Mouse (Mus musculus): ENCODE measurements at regions not wholly inside any gene's neighbourhood (a gene's known extent, or its start where the extent isn't known, plus 50 kb on each side); places are given as distances from the start of the nearest gene placed in this dataset.

DNA sequence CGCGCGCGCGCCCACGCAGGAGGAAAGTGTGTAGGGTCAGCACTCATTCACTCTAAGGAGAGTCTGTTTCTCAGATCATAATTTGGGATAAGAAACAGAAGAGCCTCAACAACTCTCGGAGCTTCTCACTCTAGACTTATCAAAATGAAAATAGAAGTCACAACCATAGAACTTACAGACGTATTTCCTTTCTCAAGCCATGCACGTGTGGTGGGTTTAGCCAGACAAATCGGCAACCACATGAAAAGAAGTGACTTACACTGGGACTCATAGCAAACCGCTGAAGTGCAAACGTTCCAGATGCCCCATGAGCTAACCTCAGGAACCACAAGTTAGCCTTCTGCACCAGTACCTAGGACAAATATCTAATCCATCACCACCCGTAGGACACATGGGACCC is 114.1 kb downstream of the Ets2 start:
- no peak for DNase-seq (ENCODE audit: inconsistent age in 2 of 2, low spot score in 1 of 2)

- DNase-seq (ENCODE audit: inconsistent age in 2 of 2, low spot score in 1 of 2), result no peak
Observed at GRCm38 (mm10) chr16:95815206-95815731, 113.4 kb downstream of the Ets2 start.

DNA sequence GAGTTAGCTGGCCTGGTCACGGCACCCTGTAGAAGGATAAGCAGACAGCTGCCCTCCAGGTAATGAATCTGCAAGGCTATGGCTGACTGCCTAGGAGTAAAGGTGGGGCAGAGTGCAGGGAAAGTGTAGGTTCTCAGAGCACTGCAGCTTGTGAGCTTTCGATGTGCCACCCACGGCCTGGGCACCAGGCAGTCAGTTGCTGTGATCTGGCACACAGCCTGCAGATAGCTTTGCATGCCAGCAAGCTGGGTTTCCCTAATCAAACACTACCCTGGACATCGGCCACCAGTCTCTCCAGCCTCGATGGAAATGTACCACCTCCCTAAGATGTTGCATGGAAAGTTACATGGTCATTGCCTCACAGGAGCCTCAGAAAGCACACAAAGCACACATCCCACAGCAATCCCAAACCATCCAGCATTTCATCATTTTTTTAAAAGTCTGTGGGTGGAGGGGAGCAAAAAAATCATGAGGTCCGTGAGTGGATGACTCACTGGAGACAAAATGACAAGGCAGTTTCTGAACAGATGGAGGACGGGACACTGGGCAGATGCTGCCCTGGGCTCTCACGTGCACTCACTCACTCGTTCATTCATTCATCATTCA is 112.7 kb downstream of the Ets2 start:
- peak; percentile 80 to 93 for DNase-seq (ENCODE audit: inconsistent age in 2 of 2, low spot score in 1 of 2)

DNA sequence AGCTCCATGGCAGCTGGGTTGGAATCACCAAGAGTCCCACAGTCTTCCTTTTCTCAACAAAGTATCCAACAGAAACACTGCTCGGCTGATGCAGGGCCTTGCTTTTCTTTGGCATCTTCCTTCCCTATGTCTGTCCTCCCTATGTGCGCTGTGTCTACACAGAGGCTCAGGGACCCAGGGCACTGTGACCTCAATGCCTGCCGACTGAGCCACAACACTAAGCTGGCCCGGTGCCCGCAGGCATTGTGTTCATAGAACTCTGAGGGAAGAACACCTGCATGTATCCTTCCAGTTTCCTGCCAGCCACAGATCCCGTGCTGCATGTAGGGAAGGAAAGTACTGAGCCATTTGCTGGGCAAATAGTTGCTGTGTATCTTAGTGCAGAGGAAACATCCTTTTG is 109.2 kb downstream of the Ets2 start:
- peak in 1 of 2 experiments; percentile 71 for DNase-seq (ENCODE audit: inconsistent age in 2 of 2, low spot score in 1 of 2)

DNA sequence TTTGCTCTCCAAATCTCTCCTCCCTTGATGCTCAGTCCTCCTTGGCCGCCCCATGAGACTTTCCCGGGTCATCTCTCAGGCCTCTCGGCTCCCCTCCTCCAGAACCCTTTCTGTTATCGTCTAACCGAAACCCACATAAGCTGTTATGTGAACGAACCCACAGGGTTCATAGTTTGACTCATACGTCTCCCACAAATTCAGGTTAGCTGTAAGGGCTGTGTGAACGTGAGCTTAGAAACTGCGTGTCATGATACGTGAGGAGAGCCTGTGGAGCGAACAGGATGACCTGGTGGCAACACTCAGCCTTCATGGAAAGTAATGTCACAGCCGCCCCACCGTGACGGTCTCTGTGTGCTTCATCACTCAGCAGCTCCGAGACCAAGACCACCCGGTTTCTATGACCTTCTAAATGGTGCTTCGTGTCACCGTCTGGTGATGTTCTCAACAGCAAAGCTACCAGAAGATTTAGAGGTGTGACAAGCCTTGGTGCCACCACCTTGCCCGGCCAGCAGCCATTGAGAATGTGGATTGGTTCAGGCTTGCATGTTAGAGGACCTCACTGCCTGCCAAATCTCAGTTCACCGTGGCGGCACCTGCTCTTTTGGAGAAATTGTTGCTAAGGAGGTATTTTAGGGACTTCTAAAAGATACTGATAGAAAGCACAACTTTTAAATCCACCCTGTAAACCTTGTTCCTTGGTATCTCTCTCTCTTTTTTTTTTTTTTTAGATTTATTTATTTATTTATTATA is 107.4 kb downstream of the Ets2 start:
- DNase-seq (ENCODE audit: inconsistent age in 2 of 2, low spot score in 1 of 2), result no peak

GRCm38 (mm10) chr16:95806510-95806909 is 104.6 kb downstream of the Ets2 start:
- no peak for DNase-seq (ENCODE audit: inconsistent age in 2 of 2, low spot score in 1 of 2)

DNA sequence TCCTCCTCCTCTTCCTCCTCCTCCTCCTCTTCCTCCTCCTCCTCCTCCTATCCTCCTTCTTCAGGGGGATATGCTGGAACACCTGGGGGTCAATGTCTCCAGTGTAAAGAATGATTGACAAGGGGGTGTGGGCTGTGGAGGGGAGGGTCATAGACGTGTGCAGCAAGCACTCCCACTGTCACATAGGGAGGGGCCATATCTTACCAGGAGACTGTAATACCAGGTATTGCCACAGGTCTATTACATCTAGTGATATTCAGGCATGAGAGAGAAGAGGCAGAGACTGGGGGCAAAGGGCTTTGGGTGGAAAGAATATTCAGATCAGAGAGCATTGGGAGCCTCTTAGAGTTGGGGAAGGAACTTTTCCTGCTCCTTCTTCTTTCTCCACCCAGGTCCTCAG is 102.3 kb downstream of the Ets2 start:
- no peak for DNase-seq (ENCODE audit: inconsistent age in 2 of 2, low spot score in 1 of 2)

DNA sequence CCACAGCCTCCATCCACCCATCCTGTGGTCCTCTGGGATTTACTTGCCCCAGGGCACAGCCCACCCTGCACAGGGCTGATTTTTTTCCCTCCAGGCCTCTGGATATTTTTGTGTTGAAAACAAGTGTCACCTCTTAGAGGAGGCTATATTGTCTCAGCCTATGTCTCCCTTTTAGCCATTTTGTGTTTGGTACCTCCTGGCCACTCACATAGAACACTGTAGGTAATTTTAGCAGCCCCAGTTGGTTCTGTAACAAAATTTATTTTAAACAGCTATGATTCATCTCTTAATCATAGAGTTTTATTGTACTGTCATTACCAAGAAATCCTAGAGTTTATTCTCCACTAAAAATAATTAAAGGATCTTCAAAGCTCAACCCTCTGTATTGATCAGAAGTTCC is 100.8 kb downstream of the Ets2 start:
- DNase-seq (ENCODE audit: inconsistent age in 2 of 2, low spot score in 1 of 2), result no peak

DNA sequence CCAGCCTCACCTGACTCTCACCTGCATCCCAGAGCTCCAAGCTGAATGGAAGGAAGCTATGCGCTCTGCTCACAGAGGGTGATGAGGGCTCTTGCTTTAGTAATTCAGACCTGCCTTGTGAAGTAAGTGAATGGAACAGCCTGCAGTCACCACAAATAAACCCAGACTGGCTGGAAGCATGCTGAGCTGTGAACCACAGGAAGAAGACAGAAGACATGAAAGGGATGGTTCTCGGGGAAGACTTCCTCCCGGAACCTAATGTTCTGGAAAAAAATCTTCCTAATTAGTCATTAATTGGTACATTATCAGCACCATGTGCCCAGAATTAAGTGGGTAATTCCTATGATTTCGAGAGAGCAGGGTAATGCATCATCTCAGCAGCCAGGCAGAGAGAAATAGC is 100.3 kb downstream of the Ets2 start:
- no peak for DNase-seq (ENCODE audit: inconsistent age in 2 of 2, low spot score in 1 of 2)

DNA sequence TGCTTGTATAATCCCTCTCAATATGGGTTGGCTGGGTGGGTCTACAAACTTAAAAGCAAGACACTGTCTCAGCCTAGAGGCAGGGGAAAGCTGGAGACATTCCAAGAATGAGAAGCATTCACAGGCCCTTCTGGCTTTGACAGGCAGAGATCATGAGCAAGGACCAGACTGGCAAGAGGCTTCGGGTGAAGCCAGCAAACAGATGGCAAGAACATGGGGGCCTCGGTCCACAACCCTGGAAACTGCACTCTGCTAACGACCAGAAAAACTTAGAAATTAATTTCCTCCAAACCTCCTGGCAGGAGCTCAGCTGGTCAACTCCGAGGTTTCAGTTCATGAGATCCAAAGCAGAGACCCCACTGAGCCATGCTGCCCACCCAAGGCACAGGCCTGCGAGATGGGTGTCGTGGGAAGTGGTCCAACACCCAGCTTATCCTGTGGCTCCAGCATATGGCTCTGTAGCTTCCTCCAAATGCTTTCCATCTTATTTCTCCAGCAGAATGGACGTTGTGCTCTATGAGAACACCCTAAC is 99.1 kb downstream of the Ets2 start:
- DNase-seq (ENCODE audit: inconsistent age in 2 of 2, low spot score in 1 of 2), result no peak

DNA sequence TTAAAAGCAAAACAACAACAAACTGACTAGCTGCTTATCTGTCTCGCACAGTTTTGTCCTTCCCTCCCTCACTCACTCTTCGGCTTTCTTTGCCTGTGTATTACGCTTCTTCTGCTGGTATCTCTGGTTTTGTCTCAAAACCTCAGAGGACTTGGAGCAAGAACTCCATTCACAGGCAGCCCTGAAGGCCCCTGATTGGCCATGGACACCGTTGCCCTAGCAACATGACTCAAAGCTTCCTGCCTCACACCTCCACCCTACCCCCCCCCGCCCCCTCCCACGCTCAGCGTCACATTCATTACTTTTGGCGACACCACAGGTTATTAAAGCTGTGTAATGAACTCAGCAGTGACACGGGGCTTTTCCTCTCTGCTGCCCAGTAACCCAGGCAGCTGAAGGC is 96.7 kb downstream of the Ets2 start:
- no peak for DNase-seq (ENCODE audit: inconsistent age in 2 of 2, low spot score in 1 of 2)

- DNase-seq (ENCODE audit: inconsistent age in 2 of 2, low spot score in 1 of 2), result no peak
Observed at GRCm38 (mm10) chr16:95798099-95798498, 96.2 kb downstream of the Ets2 start.

DNA sequence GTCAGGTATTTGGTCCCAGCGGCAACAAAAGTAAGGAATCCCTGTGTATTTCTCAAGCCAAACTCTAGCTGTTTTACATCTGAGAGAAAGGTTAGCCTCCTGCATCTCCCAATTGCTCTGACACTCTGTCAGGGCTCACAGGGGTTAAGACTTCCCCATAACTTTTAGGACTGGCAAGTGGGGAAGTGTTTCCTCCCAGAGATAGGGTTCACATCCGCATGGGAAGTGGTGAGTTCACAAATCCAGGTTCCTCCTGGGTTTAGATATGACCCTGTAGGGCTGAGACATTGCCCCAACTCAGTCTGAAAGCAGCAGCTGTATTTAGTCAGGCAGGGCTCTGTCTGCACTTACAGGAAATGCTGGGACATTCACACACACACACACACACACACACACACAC is 95.3 kb downstream of the Ets2 start:
- no peak for DNase-seq (ENCODE audit: inconsistent age in 2 of 2, low spot score in 1 of 2)

DNA sequence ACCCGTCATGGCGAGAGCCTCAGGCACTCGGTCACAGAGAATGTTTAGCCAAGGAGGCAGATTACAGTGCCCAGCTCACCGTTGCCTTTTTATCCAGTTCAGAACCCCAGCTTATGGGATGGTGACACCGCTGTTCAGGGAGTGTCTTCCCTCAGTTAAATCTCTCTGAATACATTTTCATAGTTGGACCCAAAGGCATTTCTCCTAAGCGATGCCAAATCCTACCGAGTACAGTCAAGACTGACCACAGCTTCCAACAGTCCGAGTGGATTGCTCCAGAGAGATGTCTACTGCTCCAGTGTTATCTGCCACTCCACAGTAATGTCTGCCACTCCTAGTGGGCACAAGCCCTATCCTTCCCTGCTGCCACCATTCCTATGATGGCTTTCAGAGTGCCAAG is 93.0 kb downstream of the Ets2 start:
- DNase-seq (ENCODE audit: inconsistent age in 2 of 2, low spot score in 1 of 2), result no peak

GRCm38 (mm10) chr16:95794281-95794727 is 92.4 kb downstream of the Ets2 start:
- no peak for DNase-seq (ENCODE audit: inconsistent age in 2 of 2, low spot score in 1 of 2)

- peak; percentile 36 to 77 for DNase-seq (ENCODE audit: inconsistent age in 2 of 2, low spot score in 1 of 2)
Observed at GRCm38 (mm10) chr16:95790691-95791090, 88.8 kb downstream of the Ets2 start.

GRCm38 (mm10) chr16:95789548-95789947 is 87.7 kb downstream of the Ets2 start:
- peak in 1 of 2 experiments; percentile 54 for DNase-seq (ENCODE audit: inconsistent age in 2 of 2, low spot score in 1 of 2)

DNA sequence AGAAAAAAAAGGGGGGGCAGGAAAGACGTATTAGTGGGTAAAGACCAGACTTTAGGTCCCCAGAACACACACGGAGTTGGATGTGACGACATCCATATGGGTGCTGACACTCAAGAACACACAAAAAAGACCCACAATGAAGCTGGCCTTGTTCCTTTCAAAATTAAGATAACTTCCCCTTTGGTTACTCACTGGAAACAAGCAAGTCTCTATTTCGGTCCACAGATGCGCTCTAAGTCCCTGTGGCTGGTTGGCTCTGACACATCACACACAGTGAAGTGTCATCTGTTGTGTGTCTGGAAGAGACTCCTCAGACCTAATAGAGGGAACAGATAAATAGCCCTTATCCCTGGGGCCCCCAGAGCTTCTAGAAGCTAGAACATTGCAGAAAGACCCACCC is 79.8 kb downstream of the Ets2 start:
- no peak for DNase-seq (ENCODE audit: inconsistent age in 2 of 2, low spot score in 1 of 2)

DNA sequence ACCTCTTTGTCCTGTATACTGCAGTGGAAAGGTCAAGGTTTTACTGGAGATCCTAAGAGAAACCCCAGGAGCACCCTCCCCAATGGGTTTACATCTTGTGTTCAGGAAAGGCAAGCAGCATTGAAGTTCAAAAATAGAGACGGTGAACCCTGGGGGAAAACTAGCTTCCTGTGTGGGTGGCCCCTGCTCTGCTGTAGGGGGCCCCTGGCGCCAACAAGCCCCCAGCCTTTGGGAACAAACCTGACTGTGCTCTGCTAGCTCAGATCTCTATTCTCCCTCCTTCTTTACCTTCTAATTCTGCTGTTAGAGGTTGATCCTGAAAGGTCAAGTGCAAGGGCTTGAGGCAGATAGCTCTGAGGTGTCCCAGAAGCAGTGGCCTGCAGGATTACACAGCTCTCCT is 78.6 kb downstream of the Ets2 start:
- peak in 1 of 2 experiments; percentile 35 for DNase-seq (ENCODE audit: inconsistent age in 2 of 2, low spot score in 1 of 2)

DNA sequence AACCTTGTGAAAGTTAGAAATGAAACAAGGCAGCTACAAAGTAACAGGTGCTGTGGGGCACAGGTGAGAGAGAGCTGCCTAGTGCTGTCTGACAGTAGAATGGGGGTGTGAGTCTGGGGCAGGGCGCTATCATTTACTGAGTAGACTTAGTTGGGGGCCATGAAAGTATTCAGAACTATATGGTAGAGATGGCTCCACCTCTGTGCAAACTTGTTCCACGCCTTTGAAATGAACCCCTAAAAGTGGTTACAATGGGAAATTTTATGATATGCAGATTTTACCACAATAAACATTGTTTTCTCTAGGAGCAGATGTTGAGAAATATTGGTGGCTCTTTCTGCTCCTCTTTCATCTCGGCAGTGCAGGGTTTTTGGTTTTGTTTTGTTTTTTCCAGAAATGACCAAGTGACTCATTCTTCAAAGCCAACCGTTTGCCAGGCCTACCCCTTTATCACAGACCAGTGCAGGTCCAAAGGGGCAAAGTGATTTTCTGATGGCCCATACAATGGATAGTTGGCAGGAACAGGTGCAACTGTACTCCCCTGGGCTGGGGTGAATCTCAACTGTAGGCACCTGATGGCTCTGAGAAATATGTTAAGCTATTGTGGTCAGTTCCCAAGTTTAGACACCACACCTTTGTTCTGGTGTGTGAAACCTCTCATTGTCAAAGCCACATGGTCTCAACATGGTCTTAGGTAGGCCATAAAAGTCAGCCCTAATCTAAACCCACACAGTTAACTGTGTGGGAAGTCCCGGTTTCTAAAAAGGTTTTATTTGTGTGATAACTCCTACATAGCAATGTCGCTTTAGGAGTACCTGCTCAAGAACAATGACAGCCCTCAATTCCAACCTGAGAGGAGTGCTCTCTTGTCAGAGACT is 77.2 kb downstream of the Ets2 start:
- peak in 1 of 2 experiments; percentile 60 for DNase-seq (ENCODE audit: inconsistent age in 2 of 2, low spot score in 1 of 2)

DNA sequence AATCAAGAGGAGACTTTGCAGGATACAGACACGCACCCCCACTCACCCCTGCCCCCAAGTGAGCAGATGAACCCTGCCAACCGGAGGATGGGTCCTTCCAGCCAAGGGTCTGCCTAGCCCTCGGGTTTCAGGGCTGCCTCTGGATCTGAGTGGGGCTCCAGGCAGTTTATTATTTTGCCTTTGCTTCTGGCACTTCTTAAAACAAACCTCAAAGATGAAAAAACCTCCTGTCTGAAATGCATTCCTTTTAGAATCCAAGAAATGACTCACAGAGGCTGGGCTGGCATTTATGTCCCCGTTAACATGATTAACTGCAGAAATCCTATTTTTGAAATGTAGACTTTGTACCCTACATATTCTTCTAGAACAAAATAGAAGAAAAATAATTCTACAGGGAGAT is 76.3 kb downstream of the Ets2 start:
- DNase-seq (ENCODE audit: inconsistent age in 2 of 2, low spot score in 1 of 2), result peak; percentile 51 to 77
